ENCODE assay signal across 26 mouse cellular contexts in the genomic region with DNA sequence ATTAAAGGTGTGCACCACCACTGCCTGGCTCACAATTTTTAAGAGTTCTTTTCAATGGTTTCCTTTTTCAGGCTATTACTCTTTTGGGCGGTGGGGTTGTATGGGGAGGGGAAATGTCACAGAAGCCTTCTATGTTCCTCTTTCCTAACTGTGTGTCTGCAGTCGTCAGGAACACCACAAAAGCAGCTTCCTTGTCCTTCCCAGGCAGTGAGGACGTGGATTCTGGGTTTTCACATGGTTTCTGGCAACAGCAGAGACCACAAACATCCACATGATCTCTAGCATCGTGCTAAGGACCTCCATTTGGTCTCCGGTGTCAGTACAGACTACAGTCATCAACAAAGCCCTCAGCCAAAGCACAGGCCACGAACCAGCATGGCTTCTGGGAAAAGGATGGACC. TPM values are rescaled to one million over a fixed set of nuclear protein-coding genes. Genes with fewer than 3 reads are reported as not detected.
"Had no signal": no experiment of that assay in that cellular context is flagged by ENCODE, and none has a peak within 500 bp of the region (broad histone marks: within the 10 kb centered on the region; RNA-seq: fewer than 3 reads in every experiment).

No protein-coding gene starts in this region.

- H3K27me3 ChIP-seq: heart, embryonic 12.5 days; hindbrain, embryonic 13.5 days; hindbrain, embryonic 15.5 days; kidney, embryonic 15.5 days; limb, embryonic 13.5 days; limb, embryonic 15.5 days; liver, embryonic 12.5 days had no signal

- H3K9ac ChIP-seq: heart, embryonic 12.5 days; hindbrain, embryonic 13.5 days; hindbrain, embryonic 15.5 days; kidney, embryonic 15.5 days; limb, embryonic 13.5 days; limb, embryonic 15.5 days; liver, embryonic 12.5 days; liver, embryonic 14.5 days had no signal

- H3K4me2 ChIP-seq: heart, embryonic 12.5 days; hindbrain, embryonic 13.5 days; hindbrain, embryonic 15.5 days; kidney, embryonic 15.5 days; limb, embryonic 13.5 days; limb, embryonic 15.5 days; liver, embryonic 12.5 days had no signal

- H3K9me3 ChIP-seq: heart, embryonic 10.5 days; heart, embryonic 12.5 days; hindbrain, embryonic 13.5 days; hindbrain, embryonic 15.5 days; kidney, embryonic 15.5 days; limb, embryonic 13.5 days; limb, embryonic 15.5 days; liver, embryonic 12.5 days had no signal

- ATAC-seq: hindbrain, postnatal 0 days; intestine, embryonic 16.5 days; liver, embryonic 12.5 days had no signal

- DNase-seq: gastrocnemius, adult 2 months; gastrocnemius, postnatal 10 days; gastrocnemius, postnatal 36 days; heart, adult 18-20 months; heart, postnatal 10 days; heart, postnatal 4 days; kidney, adult 11 months; kidney, adult 2 months; kidney, adult 9 months; kidney, postnatal 25 days; kidney, postnatal 4 days; layer of hippocampus, postnatal 36 days; left cerebral cortex, postnatal 4 days had no signal

- H3K4me1 ChIP-seq: heart, embryonic 10.5 days; heart, embryonic 12.5 days; hindbrain, embryonic 13.5 days; hindbrain, embryonic 15.5 days; limb, embryonic 13.5 days; limb, embryonic 15.5 days; liver, embryonic 12.5 days had no signal

- H3K27ac ChIP-seq: gastrocnemius, adult 2 months; heart, embryonic 10.5 days; hindbrain, embryonic 13.5 days; hindbrain, embryonic 15.5 days; hindbrain, postnatal 0 days; kidney, embryonic 15.5 days; kidney, postnatal 0 days; layer of hippocampus, adult 2 months; limb, embryonic 13.5 days; limb, embryonic 15.5 days; liver, embryonic 12.5 days; liver, embryonic 14.5 days had no signal

- H3K4me3 ChIP-seq: gastrocnemius, adult 2 months; heart, embryonic 10.5 days; heart, embryonic 12.5 days; hindbrain, embryonic 13.5 days; hindbrain, embryonic 15.5 days; kidney, embryonic 15.5 days; layer of hippocampus, adult 2 months; limb, embryonic 13.5 days; limb, embryonic 15.5 days; liver, embryonic 12.5 days had no signal

RNA-seq across cellular contexts. Expression of a gene that starts 46.1 kb away (rescaled TPM):
- polyA plus RNA-seq: liver, embryonic 12.5 days had no signal
